Comparison of ENCODE assay signal across 12 mouse cellular contexts in genomic region chr6:13297110-13297509, GRCm38 (mm10).
A peak's percentile ranks its signal among the peaks of the same experiment; 100 is the strongest.
DNase-seq lines count a peak whose midpoint lies in the region.
"Had no signal": no experiment of that assay in that cellular context is flagged by ENCODE, and none has a peak within 500 bp of the region (broad histone marks: within the 10 kb centered on the region; RNA-seq: fewer than 3 reads in every experiment).

No protein-coding gene starts in this region.

- peak; percentile 21 for DNase-seq in heart, adult 11 months
- no peak for DNase-seq in heart, adult 9 months (ENCODE audit: low spot score in 2 of 2)
- peak; percentile 61 to 71 for DNase-seq in right cerebral cortex, postnatal 10 days (ENCODE audit: low spot score in 2 of 2)
- DNase-seq in right cerebral cortex, postnatal 25 days, result no peak
- DNase-seq in layer of hippocampus, adult 9-11 months, result peak; percentile 56
- DNase-seq in right cerebral cortex, postnatal 4 days, result peak; percentile 26
- no peak for DNase-seq in urinary bladder, postnatal 14 days (ENCODE audit: low spot score)
- no peak for DNase-seq in heart, adult 18-20 months
- DNase-seq: adrenal gland, adult 8-10 months; cerebellum, adult 9-10 months; heart, postnatal 4 days; thymus, adult 2 months had no signal

Comparison
In these comparisons a context has a peak if more than half of its experiments do, and no peak if none do; other contexts are left out.
1. DNase-seq: peak in heart, adult 11 months (single experiment), right cerebral cortex, postnatal 10 days (2 of 2), layer of hippocampus, adult 9-11 months (single experiment) and right cerebral cortex, postnatal 4 days (single experiment); none in heart, adult 9 months (0 of 2), right cerebral cortex, postnatal 25 days (single experiment), urinary bladder, postnatal 14 days (single experiment) and heart, adult 18-20 months (0 of 2).